Mouse (Mus musculus) myocyte (in vitro differentiated cells): ENCODE data around the gene Asprv1.

ENCODE experiments used
- CEBPB ChIP-seq: IDR thresholded peaks from 2 replicates; pipeline ENCODE4 v1.6.1; 2011; ENCODE audit warnings: mild to moderate bottlenecking, moderate library complexity; ENCODE audit not compliant: poor library complexity, insufficient read depth, severe bottlenecking
- E2F4 ChIP-seq: IDR thresholded peaks from one replicate; pipeline ENCODE4 v1.6.1; 2011; ENCODE audit warnings: mild to moderate bottlenecking, control low read depth, moderate library complexity; ENCODE audit not compliant: insufficient read depth
- MAX ChIP-seq: IDR thresholded peaks from one replicate; pipeline ENCODE4 v1.6.1; 2011; ENCODE audit warnings: low read depth, mild to moderate bottlenecking, control low read depth
- MYOD1 ChIP-seq, 3 experiments: IDR thresholded peaks; one replicate each; pipeline ENCODE4 v1.6.1; 2011; ENCODE audit warnings: control low read depth in 2 of 3, low read depth in 2 of 3, mild to moderate bottlenecking in 2 of 3, moderate library complexity in 1 of 3; ENCODE audit not compliant: insufficient read length in 2 of 3, control insufficient read depth in 1 of 3
- MYOG ChIP-seq, 3 experiments: IDR thresholded peaks; one replicate each; pipeline ENCODE4 v1.6.1; 2011; ENCODE audit warnings: control low read depth in 2 of 3, low read depth in 2 of 3, mild to moderate bottlenecking in 2 of 3; ENCODE audit not compliant: insufficient read length in 2 of 3, control insufficient read depth in 1 of 3, insufficient read depth in 1 of 3
- POLR2A ChIP-seq: IDR thresholded peaks from one replicate; pipeline ENCODE4 v1.6.1; 2011; ENCODE audit warnings: low read depth, mild to moderate bottlenecking, control low read depth, moderate library complexity; ENCODE audit not compliant: insufficient read length
- POLR2AphosphoS2 ChIP-seq: IDR thresholded peaks from one replicate; pipeline ENCODE4 v1.6.1; 2011; ENCODE audit warnings: low read depth, control low read depth; ENCODE audit not compliant: insufficient read length
- REST ChIP-seq: IDR thresholded peaks from one replicate; pipeline ENCODE4 v1.6.1; 2011; ENCODE audit warnings: mild to moderate bottlenecking, control low read depth, moderate library complexity; ENCODE audit not compliant: insufficient read depth, insufficient read length
- SRF ChIP-seq: IDR thresholded peaks from one replicate; pipeline ENCODE4 v1.6.1; 2011; ENCODE audit warnings: low read depth; ENCODE audit not compliant: control insufficient read depth, insufficient read length
- TCF12 ChIP-seq: IDR thresholded peaks from one replicate; pipeline ENCODE4 v1.6.1; 2011; ENCODE audit warnings: mild to moderate bottlenecking, control low read depth; ENCODE audit not compliant: poor library complexity, insufficient read depth, severe bottlenecking
- TCF3 ChIP-seq: IDR thresholded peaks from one replicate; pipeline ENCODE4 v1.6.1; 2011; ENCODE audit warnings: low read depth, control low read depth; ENCODE audit not compliant: insufficient read length
- USF1 ChIP-seq: IDR thresholded peaks from one replicate; pipeline ENCODE4 v1.6.1; 2011; ENCODE audit warnings: low read depth, mild to moderate bottlenecking, control low read depth, moderate library complexity

DNA sequence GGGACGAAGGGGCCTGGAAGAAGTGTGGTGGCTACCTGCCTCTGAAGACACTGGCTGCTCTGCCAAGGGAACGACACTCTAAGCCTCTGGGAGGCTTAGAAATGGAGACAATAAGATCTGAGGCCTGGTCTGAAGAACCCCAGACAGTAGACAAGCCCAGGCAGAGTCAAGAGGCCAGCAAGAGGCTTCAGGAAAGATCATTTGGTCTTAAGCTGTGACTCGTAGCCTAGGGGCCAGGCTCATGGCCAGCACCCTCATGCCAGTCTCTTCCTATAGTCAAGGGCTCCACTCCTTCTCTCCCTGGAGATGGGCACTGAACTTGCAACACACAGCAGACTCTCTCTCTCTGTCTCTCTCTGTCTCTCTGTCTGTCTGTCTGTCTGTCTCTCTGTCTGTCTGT lies 12.2 kb downstream of the Asprv1 start:
- no peak for TF ChIP-seq POLR2A
- no peak for TF ChIP-seq TCF3
- TF ChIP-seq MAX: no peak
- no peak for TF ChIP-seq E2F4
- no peak for TF ChIP-seq TCF12
- no peak for TF ChIP-seq POLR2AphosphoS2
- TF ChIP-seq CEBPB: no peak
- no peak for TF ChIP-seq USF1
- TF ChIP-seq MYOG (IDR thresholded peaks at IDR 0.05; ENCODE audit: control insufficient read depth in 1 of 3, insufficient read depth in 1 of 3, insufficient read length in 2 of 3, low read depth in 2 of 3): no peak
- TF ChIP-seq SRF: no peak
- no peak for TF ChIP-seq MYOD1 (IDR thresholded peaks at IDR 0.05; ENCODE audit: control insufficient read depth in 1 of 3, insufficient read length in 2 of 3, low read depth in 2 of 3)
- no peak for TF ChIP-seq REST
